Mouse (Mus musculus) spleen, postnatal 36 days (tissue): ENCODE measurements around the gene Nup54.

Source experiments
- DNase-seq, 2 experiments: peaks; one replicate each; pipeline ENCODE4 v3.0.0; 2022; ENCODE audit warnings: low spot score in 2 of 2, mixed read lengths in 1 of 2

Gene Nup54

DNA sequence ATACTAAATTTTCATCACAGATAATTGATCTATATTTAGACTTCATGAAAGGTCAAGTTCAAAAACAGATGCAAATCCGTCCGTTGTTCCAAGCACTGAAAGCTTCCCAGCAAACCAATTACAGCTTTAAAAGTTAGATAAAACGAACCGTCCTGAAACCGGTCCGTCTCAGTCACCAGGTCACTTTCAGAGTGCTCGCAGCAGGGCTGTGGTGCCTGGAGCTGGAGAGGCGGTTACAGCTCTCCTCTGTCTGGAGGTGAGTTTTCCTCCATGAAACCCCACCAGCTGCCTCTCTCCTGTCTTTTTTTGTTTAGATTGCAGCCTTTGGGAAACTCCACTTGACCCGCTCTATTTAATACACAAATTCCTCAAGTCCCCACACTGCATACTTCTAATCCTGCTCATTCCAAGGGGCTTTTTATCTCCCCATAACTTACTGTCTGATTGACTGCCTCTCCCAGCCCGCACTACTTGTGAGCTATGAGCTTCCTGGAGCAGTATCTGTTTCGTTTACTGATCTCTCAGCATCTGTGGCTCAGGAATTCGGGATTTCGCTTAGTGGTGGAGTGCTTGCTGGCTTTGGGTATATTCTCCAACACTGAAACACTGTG is 58.1 kb downstream of the Nup54 start:
- no peak for DNase-seq

DNA sequence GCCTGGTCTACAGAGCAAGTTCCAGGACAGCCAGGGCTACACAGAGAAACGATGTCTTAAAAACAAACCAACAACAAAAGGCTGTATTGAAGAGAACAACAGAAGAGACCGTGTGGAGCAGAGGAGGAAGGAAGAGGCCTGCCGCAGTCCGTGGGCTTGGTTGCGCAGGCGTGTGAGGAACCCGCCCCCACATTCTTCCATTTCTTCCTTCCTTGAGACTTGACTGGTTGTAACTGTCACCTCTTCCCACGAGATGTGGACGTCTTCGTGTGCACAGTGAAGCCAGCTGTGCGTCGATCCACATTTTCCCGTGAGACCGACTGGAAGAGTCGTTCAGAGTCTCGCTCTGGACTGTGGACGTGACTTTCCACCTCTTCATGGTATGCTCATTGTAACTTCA is 59.7 kb downstream of the Nup54 start:
- DNase-seq = peak; percentile 82 to 85

DNA sequence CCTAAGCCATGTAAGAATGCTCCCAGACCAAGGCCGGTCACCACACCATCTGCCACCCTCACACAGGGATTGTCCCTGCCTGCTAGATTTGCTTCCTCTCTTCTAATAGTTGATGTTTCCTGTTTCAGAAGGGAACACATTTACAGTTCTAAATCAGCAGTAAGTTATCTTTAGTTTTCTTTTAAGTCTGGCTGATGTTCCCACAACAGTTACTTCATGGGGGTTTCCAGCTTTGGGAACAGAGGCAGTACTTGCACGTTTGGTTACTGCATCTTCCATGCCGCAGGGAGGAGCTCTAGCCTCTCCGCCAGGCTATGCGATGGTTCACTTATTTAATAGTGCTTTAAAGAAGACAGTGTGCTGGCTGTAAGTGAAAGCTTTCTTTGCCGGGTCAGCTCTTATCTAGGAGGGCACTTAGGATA is 60.3 kb downstream of the Nup54 start:
- DNase-seq = peak; percentile 68 to 70

DNA sequence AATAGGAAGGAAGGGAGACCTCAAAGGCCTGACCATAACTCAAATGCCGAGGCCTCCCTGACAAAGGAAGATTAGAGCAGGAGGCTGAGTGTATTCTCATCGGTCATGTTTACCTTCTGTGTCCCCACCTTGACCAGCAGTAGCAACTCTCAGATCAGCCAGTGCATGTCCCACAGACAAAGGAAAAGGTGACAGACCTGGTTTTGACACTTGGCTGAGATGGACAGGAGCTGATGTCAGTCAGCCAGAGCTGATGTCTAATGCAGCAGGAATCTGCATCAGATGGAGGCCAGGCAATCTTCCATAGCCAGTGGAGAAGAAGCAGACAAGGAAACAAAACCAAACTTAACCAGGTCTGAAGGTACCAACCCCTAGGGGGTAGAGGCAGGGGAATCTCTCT is 62.4 kb downstream of the Nup54 start:
- DNase-seq = no peak

DNA sequence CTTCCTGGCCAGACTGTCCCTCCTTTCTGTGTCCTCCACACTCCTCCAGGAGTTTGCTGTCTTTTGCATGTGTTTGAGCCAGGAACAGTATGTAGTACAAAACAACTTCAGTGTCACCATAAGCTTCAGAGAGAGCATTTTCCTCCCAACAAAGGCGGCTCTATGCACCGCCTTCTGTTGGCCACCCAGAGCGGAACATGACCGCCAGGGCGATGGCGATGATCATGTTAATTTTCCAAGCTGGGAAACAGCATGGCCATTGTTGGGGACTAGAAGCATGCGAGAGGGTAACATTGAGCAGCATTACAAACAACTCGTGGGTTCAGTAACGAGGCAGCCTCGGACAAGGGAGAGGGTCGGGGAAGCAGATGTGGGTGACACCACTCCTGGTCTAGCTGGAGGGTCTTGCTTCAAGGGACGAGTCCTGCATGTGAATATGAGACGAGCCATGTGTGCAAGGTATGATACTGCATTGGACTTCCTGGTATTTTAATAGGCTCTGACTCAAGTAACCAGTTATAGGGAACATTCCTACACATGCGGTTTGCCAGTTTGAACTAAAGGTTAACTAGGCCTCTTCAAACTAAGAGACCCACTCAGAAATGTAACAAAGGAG is 63.5 kb downstream of the Nup54 start:
- no peak for DNase-seq

DNA sequence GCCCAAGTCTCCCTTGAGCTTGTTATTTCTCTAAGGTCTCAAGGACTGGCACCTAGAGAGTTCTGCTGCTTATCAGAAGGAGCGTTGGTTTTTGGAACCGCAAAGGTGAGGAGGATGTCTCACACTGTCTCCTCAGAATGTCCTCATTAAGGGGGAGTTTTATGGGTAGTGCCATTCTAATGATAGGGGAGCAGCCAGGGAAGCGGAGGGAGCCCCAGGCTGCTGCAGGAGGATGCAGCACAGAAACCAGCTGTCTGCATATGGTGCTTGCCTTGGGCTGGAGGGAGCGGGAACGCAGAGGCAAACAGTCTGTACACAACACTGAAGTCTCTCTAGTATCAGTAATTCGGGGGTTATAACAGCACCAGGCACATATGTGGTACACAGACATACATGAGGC is 64.1 kb downstream of the Nup54 start:
- no peak for DNase-seq

DNA sequence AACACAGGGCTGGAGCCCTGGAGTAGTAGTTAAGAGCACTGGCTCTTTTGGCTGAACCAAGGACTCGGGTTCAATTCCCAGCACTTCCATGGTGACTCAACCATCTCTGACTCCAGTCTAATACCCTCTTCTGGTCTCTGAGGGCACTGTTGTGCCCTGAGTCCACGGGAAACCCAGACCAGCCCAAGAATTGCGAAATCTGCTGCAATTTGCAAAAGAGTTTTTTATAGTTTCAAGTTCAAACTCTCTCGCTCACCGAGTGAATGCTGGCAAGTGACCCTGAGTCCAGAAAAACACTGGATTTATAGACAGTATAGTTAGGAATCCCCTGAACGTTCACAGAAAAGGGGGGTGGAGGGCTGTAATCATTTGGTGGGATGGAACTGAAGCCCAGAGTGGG is 64.6 kb downstream of the Nup54 start:
- DNase-seq = no peak

DNA sequence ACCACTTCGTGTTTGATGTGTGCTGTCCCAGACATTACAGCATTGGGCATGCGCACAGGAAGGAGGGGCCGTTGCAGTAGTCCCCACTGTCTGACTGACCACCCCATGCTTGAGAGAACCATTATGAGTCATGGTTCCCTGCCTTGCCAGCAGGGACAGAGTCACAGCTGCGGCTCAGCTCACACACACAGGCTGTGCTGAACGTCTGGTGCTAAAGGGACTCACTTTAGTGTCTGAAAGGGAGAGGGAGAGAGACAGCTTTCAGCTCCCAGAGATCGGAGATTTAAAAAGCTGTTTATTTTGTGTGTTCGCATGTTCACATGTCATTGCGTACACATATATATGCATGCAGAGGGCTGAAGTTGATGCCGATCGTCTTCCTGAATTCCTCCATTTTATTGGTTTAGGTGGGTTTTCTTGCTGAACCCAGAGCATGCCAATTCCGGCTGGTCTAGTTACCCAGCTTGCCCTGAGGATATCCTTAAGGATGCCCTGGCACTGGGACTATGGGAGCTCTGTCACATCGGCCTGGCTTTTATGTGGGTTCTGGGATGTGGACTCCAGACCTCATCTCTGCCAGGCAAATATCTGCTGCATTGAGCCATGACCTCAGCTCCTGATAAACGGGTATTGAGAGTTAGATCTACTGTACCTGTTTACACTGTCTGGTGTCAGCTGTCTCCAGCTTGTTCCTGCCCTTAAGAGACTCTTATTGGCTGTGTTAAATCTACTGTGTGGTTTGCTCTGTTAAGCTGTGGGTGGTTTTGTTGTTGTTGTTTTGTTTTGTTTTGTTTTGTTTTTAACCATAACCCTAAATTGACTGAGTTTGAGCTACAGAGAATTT is 65.6 kb downstream of the Nup54 start:
- peak; percentile 22 to 28 for DNase-seq

DNA sequence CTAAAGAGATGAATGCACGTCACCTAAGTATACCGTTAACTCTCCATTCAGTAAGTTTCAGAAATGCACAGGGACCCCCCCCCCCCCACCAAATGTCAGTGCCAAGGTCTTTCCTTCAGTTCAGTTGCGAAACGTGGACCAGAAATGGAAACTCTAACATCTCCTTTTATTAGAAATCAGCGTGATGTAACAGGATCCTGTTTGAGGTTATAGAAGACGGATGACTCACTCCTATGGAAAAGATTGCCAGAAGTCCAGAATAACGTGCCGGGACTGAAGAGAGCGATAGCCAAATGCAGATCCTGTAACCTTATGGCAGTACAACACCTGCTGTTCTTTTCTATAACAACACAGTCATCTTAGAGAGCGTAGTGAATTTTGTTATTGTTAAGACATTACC is 66.6 kb downstream of the Nup54 start:
- no peak for DNase-seq

DNA sequence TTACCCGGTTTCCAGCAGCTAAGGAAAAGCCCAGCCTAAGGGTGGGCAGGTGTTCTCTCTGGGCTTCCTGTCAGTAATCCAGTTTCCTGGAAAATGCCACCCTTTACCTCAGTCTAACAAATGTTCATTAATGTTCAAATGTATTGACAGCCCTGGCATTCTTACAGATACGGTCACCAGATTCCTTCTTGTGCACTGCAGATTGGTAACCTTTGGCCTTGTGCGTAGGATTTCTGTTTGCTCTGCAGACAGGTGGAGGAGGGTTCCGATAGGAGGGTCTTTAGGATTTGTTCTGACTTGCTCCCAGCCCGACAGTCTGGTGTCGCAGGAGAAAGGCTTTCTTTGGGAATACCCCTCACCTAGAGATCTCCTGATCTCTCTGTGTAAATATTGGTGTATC is 68.5 kb downstream of the Nup54 start:
- no peak for DNase-seq
